Mouse (Mus musculus) midbrain, embryonic 11.5 days (tissue): ENCODE data around the gene Iqsec3. TPM values are rescaled to one million over a fixed set of nuclear protein-coding genes. Genes with fewer than 3 reads are reported as not detected.
"Not testable (repeated sequence)": the region's sequence is repeated elsewhere in the genome, so short reads cannot be mapped to it uniquely, and the experiment has no call there.

Source experiments
- ATAC-seq: fragments of 200-750 bp; cut with Nextera tagmentation; 2 replicates; pipeline ENCODE4 v1.8.0; 2017; ENCODE audit warnings: moderate TSS enrichment, moderate library complexity; ENCODE audit not compliant: low FRiP score
- DNase-seq: peaks from one replicate; pipeline ENCODE4 v3.0.0; 2015; ENCODE audit warnings: low spot score; ENCODE audit errors: missing footprints
- H3K27ac ChIP-seq: fragments of 300-500 bp; sonication (generic); 2 replicates; pipeline ENCODE4 v1.5.1; 2014; ENCODE audit warnings: low read depth, low read length
- H3K27me3 ChIP-seq: fragments of 300-500 bp; sonication (generic); 2 replicates; pipeline ENCODE4 v1.6.1; 2014; ENCODE audit warnings: mild to moderate bottlenecking, low read length, moderate library complexity, mixed read lengths; ENCODE audit not compliant: control insufficient read depth, insufficient read depth
- H3K36me3 ChIP-seq: fragments of 300-500 bp; sonication (generic); 2 replicates; pipeline ENCODE4 v1.6.1; 2014; ENCODE audit warnings: mild to moderate bottlenecking, low read length, moderate library complexity, mixed read lengths; ENCODE audit not compliant: control insufficient read depth, insufficient read depth
- H3K4me1 ChIP-seq: fragments of 300-500 bp; sonication (generic); 2 replicates; pipeline ENCODE4 v1.6.1; 2014; ENCODE audit warnings: low read length; ENCODE audit not compliant: control insufficient read depth, insufficient read depth
- H3K4me2 ChIP-seq: fragments of 300-500 bp; sonication (generic); 2 replicates; pipeline ENCODE4 v1.6.1; 2014; ENCODE audit warnings: mild to moderate bottlenecking, moderate library complexity
- H3K4me3 ChIP-seq: fragments of 300-500 bp; sonication (generic); 2 replicates; pipeline ENCODE4 v1.5.1; 2014; ENCODE audit warnings: low read depth, low read length
- H3K9ac ChIP-seq: fragments of 300-500 bp; sonication (generic); 2 replicates; pipeline ENCODE4 v1.6.1; 2014; ENCODE audit warnings: low read length
- H3K9me3 ChIP-seq: fragments of 300-500 bp; sonication (generic); 2 replicates; pipeline ENCODE4 v1.6.1; 2016; ENCODE audit warnings: low read length; ENCODE audit not compliant: control insufficient read depth
- WGBS: fragments of 180-500 bp; shearing (Covaris S2); extraction: QIAGEN DNeasy Blood & Tissue Kit; methylation state at CpG from one replicate; pipeline ENCODE4 v1.1.7; 2014; 5-methylcytosine and 5-hydroxymethylcytosine counted together
- polyA plus RNA-seq: library from polyadenylated mRNA; unstranded; fragments of >200 nt; fragmentation: Nextera tagmentation; extraction: Ambion mirVana; gene quantifications from 2 replicates; pipeline ENCODE4 v1.2.1, GENCODE M21; 2014

Iqsec3 gene
- polyA plus RNA-seq, 1 experiment from 2014 or later = 0.72 TPM

DNA sequence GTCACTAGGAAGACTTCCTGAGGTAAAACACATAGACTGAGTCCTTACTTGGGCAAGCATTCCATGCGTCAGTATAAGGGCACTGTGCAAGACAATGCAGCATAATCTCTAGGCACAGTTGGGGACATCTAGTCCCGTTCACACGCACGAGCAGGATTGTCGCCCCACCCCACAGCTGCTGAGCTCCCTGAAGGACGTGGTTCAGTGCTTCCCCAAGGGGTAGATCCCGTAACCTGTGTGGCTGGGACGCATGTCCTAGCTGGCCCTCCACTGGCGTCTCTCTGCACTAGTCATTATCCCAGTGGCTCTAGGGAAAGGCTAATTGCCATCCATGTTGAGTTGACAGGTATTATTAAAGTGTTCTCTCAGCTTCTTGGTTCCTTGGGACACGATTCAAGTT lies 91.4 kb downstream of the Iqsec3 start:
- Histone ChIP-seq H3K9ac (no peak overlapping the region), H3K27me3 (no peaks in the 10 kb centered on the region), H3K9me3 (no peaks in the 10 kb centered on the region), H3K4me3 (no peak overlapping the region), H3K27ac (no peak overlapping the region), H3K36me3 (no peaks in the 10 kb centered on the region), H3K4me2 (no peak overlapping the region), H3K4me1 (no peaks in the 10 kb centered on the region)
- ATAC-seq = no peak
- WGBS = 40% methylated on average over 10 of the region's 10 CpGs
- no peak for DNase-seq

DNA sequence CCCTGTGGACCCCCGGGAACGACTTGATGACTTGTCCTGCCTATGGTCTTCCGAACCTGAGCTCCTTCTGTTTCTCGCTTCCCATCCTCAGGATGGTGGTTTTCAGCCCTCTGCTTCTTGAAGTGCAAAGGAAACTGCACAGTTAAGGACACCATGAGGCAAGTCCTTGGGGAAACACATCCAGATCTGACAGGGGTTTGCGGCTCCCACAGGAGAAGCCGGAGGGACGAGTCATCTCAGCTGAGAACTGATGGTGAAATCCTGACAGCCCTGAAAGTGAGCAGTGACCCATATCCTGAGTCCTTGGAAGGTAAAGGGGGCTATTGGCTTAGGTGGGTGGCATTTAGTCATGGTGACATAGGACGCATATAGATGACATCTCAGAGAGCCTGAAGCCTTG lies 92.9 kb downstream of the Iqsec3 start:
- ATAC-seq (no peak), DNase-seq (peak; percentile 56)
- no peaks in the 10 kb centered on the region for H3K36me3 ChIP-seq
- no peaks in the 10 kb centered on the region for H3K9me3 ChIP-seq
- no peak overlapping the region for H3K27ac ChIP-seq
- H3K9ac ChIP-seq = no peak overlapping the region
- H3K4me2 ChIP-seq = no peak overlapping the region
- no peak overlapping the region for H3K4me3 ChIP-seq
- H3K4me1 ChIP-seq = no peaks in the 10 kb centered on the region
- no peaks in the 10 kb centered on the region for H3K27me3 ChIP-seq
- WGBS = 76% methylated on average over 8 of the region's 8 CpGs

DNA sequence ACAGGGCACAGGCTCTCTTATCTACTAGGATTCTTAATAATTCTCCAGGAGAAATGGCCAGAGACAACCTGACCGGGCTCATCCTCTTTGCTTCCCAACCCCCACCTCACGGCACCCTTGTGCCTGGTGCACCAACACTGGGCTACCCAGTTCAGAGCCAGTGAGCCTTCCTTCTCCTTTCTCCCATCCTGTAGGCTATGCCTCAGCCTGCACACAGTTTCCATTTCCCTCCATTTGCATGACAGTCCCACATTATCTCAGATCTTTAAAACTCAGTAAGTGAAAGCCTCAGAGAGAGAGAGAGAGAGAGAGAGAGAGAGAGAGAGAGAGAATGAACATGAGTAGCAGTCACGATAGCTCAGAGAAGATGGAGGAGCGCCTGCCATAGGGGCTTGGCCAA lies 95.2 kb downstream of the Iqsec3 start:
- no peak for ATAC-seq
- WGBS = 53% methylated on average over 4 of the region's 4 CpGs

GRCm38 (mm10) chr6:121376159-121376558 lies 97.3 kb downstream of the Iqsec3 start:
- peak; percentile 31; the same call in 1 of the 2 replicates for ATAC-seq
- WGBS = 85% methylated on average over 12 of the region's 12 CpGs

More for the DNA sequence above, 95.2 kb downstream of the Iqsec3 start:
- H3K36me3 ChIP-seq = no peaks in the 10 kb centered on the region
- H3K4me3 ChIP-seq = no peak overlapping the region
- no peak for DNase-seq
- H3K27me3 ChIP-seq = no peaks in the 10 kb centered on the region
- H3K4me2 ChIP-seq = no peak overlapping the region
- H3K27ac ChIP-seq = no peak overlapping the region
- no peak overlapping the region for H3K9ac ChIP-seq
- H3K9me3 ChIP-seq = no peaks in the 10 kb centered on the region
- no peaks in the 10 kb centered on the region for H3K4me1 ChIP-seq

GRCm38 (mm10) chr6:121371197-121371980 lies 102.1 kb downstream of the Iqsec3 start:
- DNase-seq = no peak

More at GRCm38 (mm10) chr6:121376159-121376558, 97.3 kb downstream of the Iqsec3 start:
- no peaks in the 10 kb centered on the region for H3K4me1 ChIP-seq
- H3K4me2 ChIP-seq = no peak overlapping the region
- no peak overlapping the region for H3K9ac ChIP-seq
- H3K36me3 ChIP-seq = no peaks in the 10 kb centered on the region
- no peak for DNase-seq
- no peaks in the 10 kb centered on the region for H3K9me3 ChIP-seq
- no peak overlapping the region for H3K27ac ChIP-seq
- H3K27me3 ChIP-seq = no peaks in the 10 kb centered on the region
- H3K4me3 ChIP-seq = no peak overlapping the region

DNA sequence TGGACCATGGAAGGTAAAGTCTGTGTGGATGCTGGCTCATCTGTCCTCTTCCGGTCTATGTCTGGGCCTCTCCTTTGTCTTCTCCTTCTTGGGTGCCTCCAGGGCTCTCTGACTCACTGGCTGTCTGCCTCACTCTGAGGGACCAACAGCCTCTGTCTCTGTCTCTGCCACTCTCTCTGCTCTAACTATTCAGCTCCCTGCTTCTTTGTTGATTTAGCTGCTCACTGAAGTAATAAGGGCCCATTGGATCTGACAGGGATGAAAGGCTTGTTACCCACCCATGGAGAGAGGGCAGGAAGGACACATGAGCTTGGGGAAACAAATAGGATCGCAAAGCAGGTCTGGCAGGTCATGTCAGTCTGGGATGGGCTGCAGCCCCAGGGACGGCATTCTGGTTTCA lies 106.4 kb downstream of the Iqsec3 start:
- 66% methylated on average over 3 of the region's 3 CpGs for WGBS
- no peaks in the 10 kb centered on the region for H3K27me3 ChIP-seq
- no peak overlapping the region for H3K27ac ChIP-seq
- no peak overlapping the region for H3K9ac ChIP-seq
- no peak for ATAC-seq
- no peaks in the 10 kb centered on the region for H3K9me3 ChIP-seq
- H3K4me2 ChIP-seq = no peak overlapping the region
- no peaks in the 10 kb centered on the region for H3K4me1 ChIP-seq
- H3K4me3 ChIP-seq = no peak overlapping the region
- H3K36me3 ChIP-seq = no peaks in the 10 kb centered on the region
- no peak for DNase-seq

More at GRCm38 (mm10) chr6:121371197-121371980, 102.1 kb downstream of the Iqsec3 start:
- Histone ChIP-seq H3K4me3 (no peak overlapping the region), H3K36me3 (no peaks in the 10 kb centered on the region), H3K27me3 (no peaks in the 10 kb centered on the region), H3K4me2 (no peak overlapping the region), H3K4me1 (no peaks in the 10 kb centered on the region), H3K27ac (no peak overlapping the region), H3K9ac (no peak overlapping the region), H3K9me3 (no peaks in the 10 kb centered on the region)
- WGBS = 78% methylated on average over 10 of the region's 10 CpGs
- ATAC-seq = no peak

GRCm38 (mm10) chr6:121366537-121366936 lies 106.9 kb downstream of the Iqsec3 start:
- H3K4me3 ChIP-seq, H3K27ac ChIP-seq, H3K4me2 ChIP-seq, H3K36me3 ChIP-seq, H3K9ac ChIP-seq, H3K4me1 ChIP-seq, H3K9me3 ChIP-seq, ATAC-seq, H3K27me3 ChIP-seq: not testable (repeated sequence)
- WGBS = 20% methylated on average over 2 of the region's 2 CpGs
- DNase-seq = peak; percentile 76

GRCm38 (mm10) chr6:121363956-121364355 lies 109.5 kb downstream of the Iqsec3 start:
- WGBS = 77% methylated on average over 4 of the region's 4 CpGs
- Histone ChIP-seq H3K4me3 (no peak overlapping the region), H3K4me1 (no peaks in the 10 kb centered on the region), H3K27ac (no peak overlapping the region), H3K9me3 (no peaks in the 10 kb centered on the region), H3K36me3 (no peaks in the 10 kb centered on the region), H3K27me3 (no peaks in the 10 kb centered on the region), H3K9ac (no peak overlapping the region), H3K4me2 (no peak overlapping the region)
- ATAC-seq = no peak
- DNase-seq = no peak

GRCm38 (mm10) chr6:121363061-121363460 lies 110.4 kb downstream of the Iqsec3 start:
- Histone ChIP-seq H3K9me3 (no peaks in the 10 kb centered on the region), H3K27me3 (no peaks in the 10 kb centered on the region), H3K36me3 (no peaks in the 10 kb centered on the region), H3K4me1 (no peaks in the 10 kb centered on the region), H3K9ac (no peak overlapping the region), H3K4me3 (no peak overlapping the region), H3K4me2 (no peak overlapping the region), H3K27ac (no peak overlapping the region)
- ATAC-seq = no peak
- DNase-seq = no peak
- WGBS = 87% methylated on average over 6 of the region's 6 CpGs
